Mouse (Mus musculus): ENCODE data around the gene Gm13083. TPM values are rescaled to one million over a fixed set of nuclear protein-coding genes. Genes with fewer than 3 reads are reported as not detected.
"Not testable (repeated sequence)": the region's sequence is repeated elsewhere in the genome, so short reads cannot be mapped to it uniquely, and the experiment has no call there.

Gene Gm13083
- polyA plus RNA-seq (2015; fragmentation: Nextera tagmentation; extraction: Ambion mirVana) = not detected in 2 replicates

DNA sequence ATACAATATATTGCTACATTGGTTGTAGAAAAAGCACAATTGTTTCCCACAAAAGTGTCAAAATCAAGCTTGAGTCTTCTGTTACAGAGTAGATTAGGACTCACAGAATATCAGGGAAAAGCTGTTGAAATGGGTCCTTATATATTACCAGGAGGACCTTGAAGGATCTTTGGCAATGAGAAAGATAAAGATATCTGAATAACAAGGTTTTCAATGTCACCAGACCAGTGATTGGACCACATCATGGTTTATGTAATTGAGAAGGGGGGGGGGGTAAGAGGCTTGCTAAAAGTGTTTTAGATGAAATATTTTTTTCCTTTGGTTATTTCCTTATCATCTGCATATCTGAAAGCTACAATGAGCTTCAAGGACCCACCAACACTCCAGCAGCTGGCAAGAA lies at the start of gene Gm13083:
TSS of gene Gm13083 (plus strand) at position 301 of the 400 bp plus-strand sequence.
- not testable (repeated sequence) for H3K36me3 ChIP-seq; H3K4me3 ChIP-seq (replicated peaks); H3K9ac ChIP-seq; ATAC-seq; H3K27ac ChIP-seq; H3K9me3 ChIP-seq; H3K27me3 ChIP-seq (replicated peaks); H3K4me2 ChIP-seq (replicated peaks); H3K4me1 ChIP-seq (replicated peaks)

DNA sequence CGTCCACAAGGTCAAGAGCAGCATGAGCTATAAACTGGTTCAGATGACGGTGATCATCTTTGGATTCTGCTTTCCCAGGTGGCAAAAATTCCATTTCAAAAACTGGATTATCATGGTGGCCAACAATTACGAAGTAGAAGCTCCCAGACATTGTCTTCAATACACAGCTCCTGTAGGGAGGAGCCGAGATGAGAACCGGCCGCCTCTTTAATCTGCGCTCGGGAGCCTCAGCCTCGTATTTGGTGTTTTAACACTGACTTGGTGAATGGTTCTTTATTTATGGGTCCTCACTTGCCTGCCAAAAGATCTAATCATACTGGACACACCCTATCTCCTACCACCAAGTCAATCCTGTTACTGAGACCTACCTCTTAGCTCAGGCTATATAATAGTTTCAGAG lies 2.9 kb upstream of the Gm13083 start:
- not testable (repeated sequence) for H3K4me3 ChIP-seq (replicated peaks); H3K9me3 ChIP-seq; H3K4me1 ChIP-seq (replicated peaks); H3K27ac ChIP-seq; H3K9ac ChIP-seq; H3K27me3 ChIP-seq (replicated peaks); H3K36me3 ChIP-seq; ATAC-seq; H3K4me2 ChIP-seq (replicated peaks)
- WGBS = 87% methylated on average over 9 of the region's 9 CpGs

DNA sequence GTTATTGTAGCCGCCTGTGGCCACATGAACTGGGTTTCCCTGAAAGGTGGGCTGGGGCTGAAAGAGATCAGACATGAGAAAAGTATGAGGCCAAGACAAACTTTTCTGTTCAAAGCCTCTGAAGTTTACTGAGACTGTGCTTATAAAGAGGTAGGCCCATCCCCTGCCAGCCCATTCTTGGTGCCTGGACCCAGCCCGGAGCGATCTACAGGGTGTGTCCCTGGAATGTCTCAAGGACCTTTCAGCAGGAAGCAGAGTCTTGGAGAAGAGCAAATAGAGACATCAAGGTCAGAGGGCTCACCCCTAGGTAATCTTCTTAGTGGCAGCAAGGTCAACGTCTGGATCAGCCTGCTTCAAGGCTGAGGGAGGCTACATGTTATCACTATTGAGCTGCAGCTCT lies 3.3 kb downstream of the Gm13083 start:
- H3K4me1 ChIP-seq (replicated peaks); ATAC-seq; H3K4me2 ChIP-seq (replicated peaks); H3K9ac ChIP-seq; H3K27ac ChIP-seq; H3K27me3 ChIP-seq (replicated peaks); H3K9me3 ChIP-seq; H3K36me3 ChIP-seq; H3K4me3 ChIP-seq (replicated peaks): not testable (repeated sequence)
- 74% methylated on average over 4 of the region's 4 CpGs for WGBS

DNA sequence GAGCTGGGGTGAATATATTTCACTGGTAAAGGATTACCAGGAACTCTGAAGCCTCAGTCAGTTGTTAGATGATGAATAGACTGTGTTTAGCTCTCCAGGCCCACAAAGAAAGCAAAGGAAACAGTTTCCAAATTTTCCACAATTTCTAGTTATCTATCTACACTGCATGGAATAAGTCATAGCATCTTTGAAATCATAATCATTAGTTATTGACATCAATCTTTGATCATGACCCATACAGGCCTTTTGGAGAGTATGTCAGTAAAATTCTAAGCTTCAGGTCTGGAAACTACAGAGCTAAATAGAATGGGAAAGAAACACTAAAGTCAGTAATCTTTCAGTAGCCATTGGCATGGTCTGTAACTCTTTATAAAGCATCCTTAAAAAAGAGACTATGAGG lies 42.3 kb downstream of the Gm13083 start, which contains the start of gene Gm13088:
TSS of gene Gm13088 (minus strand) at position 101 of the 400 bp plus-strand sequence.
- not testable (repeated sequence) for H3K9me3 ChIP-seq

More for the DNA sequence above, 42.3 kb downstream of the Gm13083 start, which contains the start of gene Gm13088:
- not testable (repeated sequence) for H3K27ac ChIP-seq; ATAC-seq; H3K9ac ChIP-seq; H3K27me3 ChIP-seq (replicated peaks); H3K4me2 ChIP-seq (replicated peaks); H3K4me1 ChIP-seq (replicated peaks); H3K36me3 ChIP-seq; H3K4me3 ChIP-seq (replicated peaks)

Other genes with a start within 250 kb of the Gm13083 start
- gene Pramel1, start 220.6 kb upstream of the Gm13083 start, polyA plus RNA-seq (2015; fragmentation: Nextera tagmentation; extraction: Ambion mirVana) = not detected in 2 replicates
- gene Pramef8, start 202.6 kb upstream of the Gm13083 start, polyA plus RNA-seq (2015; fragmentation: Nextera tagmentation; extraction: Ambion mirVana) = 13.2 and 15.1 TPM in 2 replicates
- not detected in 2 replicates for gene Oog4, start 164.7 kb upstream of the Gm13083 start, polyA plus RNA-seq (2015; fragmentation: Nextera tagmentation; extraction: Ambion mirVana)
- gene Gm13043, start 103.7 kb upstream of the Gm13083 start, polyA plus RNA-seq (2015; fragmentation: Nextera tagmentation; extraction: Ambion mirVana) = not detected in 2 replicates
- gene Gm13040, start 79.0 kb upstream of the Gm13083 start, polyA plus RNA-seq (2015; fragmentation: Nextera tagmentation; extraction: Ambion mirVana) = not detected in 2 replicates
- gene BC080695, start 63.3 kb upstream of the Gm13083 start, polyA plus RNA-seq (2015; fragmentation: Nextera tagmentation; extraction: Ambion mirVana) = not detected in 2 replicates
- not detected in 2 replicates for gene Gm13057, start 63.3 kb upstream of the Gm13083 start, polyA plus RNA-seq (2015; fragmentation: Nextera tagmentation; extraction: Ambion mirVana)
- not detected in 2 replicates for gene Gm13088, start 42.2 kb downstream of the Gm13083 start, polyA plus RNA-seq (2015; fragmentation: Nextera tagmentation; extraction: Ambion mirVana)
- gene Gm13089, start 87.7 kb downstream of the Gm13083 start, polyA plus RNA-seq (2015; fragmentation: Nextera tagmentation; extraction: Ambion mirVana) = not detected in 2 replicates
- gene Gm13078, start 104.5 kb downstream of the Gm13083 start, polyA plus RNA-seq (2015; fragmentation: Nextera tagmentation; extraction: Ambion mirVana) = not detected in 2 replicates
- gene Gm13023, start 174.3 kb downstream of the Gm13083 start, polyA plus RNA-seq (2015; fragmentation: Nextera tagmentation; extraction: Ambion mirVana) = not detected in 2 replicates
- gene Gm13084, start 201.1 kb downstream of the Gm13083 start, polyA plus RNA-seq (2015; fragmentation: Nextera tagmentation; extraction: Ambion mirVana) = not detected in 2 replicates
- gene Gm13103, start 231.5 kb downstream of the Gm13083 start, polyA plus RNA-seq (2015; fragmentation: Nextera tagmentation; extraction: Ambion mirVana) = not detected in 2 replicates